Mouse (Mus musculus): ENCODE data around the gene Ces1g.

DNA sequence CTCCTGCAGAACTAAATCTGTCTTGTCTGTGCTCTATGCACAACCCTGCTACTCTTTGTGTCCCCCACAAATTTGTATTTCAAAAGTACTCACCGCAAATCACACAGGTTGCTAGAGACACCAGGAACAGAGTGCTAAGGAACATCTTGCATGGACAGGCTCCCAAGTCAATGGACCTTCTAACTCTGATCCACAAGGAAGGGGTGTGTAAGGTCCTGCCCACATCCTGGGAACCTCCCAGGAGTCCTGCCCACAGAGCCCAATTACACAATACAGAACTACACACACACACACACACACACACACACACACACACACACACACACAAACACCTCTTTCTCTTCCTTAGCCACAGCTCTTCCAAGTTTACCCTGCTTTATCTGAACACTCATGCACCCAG lies 57.6 kb downstream of the Ces1g start, which contains the start of gene Ces1f:
- TF ChIP-seq CTCF (IDR thresholded peaks at IDR 0.05; ENCODE audit: low read depth), result no peak
- TF ChIP-seq EP300 (IDR thresholded peaks at IDR 0.05; ENCODE audit: low read depth), result no peak
